Comparison of ENCODE assay signal across 11 mouse cellular contexts in genomic region chr6:42542036-42543031, GRCm38 (mm10). TPM values are rescaled to one million over a fixed set of nuclear protein-coding genes. Genes with fewer than 3 reads are reported as not detected.
DNase-seq lines count a peak whose midpoint lies in the region; ATAC-seq lines count a peak whose summit lies in the region.
"Had no signal": no experiment of that assay in that cellular context is flagged by ENCODE, and none has a peak within 500 bp of the region (broad histone marks: within the 10 kb centered on the region; RNA-seq: fewer than 3 reads in every experiment).

No protein-coding gene starts in this region.

- no peak for ATAC-seq in erythroblast, adult 5-6 weeks (replicated peaks; ENCODE audit: low FRiP score, poor library complexity, severe bottlenecking)

- peak; percentile 19 for DNase-seq in ovary, adult 18-20 months (ENCODE audit: low spot score)
- DNase-seq in ovary, postnatal 10 days (ENCODE audit: low spot score), result no peak
- DNase-seq in fibroblast of lung, adult 2 months (ENCODE audit: low read depth), result peak; percentile 80
- peak; percentile 55 for DNase-seq in heart, postnatal 4 days
- peak; percentile 40 for DNase-seq in ovary, postnatal 36 days (ENCODE audit: low spot score)
- DNase-seq in embryo, embryonic 10 days (ENCODE audit: low spot score), result no peak
- DNase-seq in thymus, postnatal 25 days, result no peak
- DNase-seq: cerebellum, adult 9-10 months; thymus, adult 18-20 months had no signal

RNA-seq across cellular contexts. Expression of gene Olfr455, which starts 5.1 kb away (rescaled TPM):
- total RNA-seq in heart, postnatal 4 days (2021), result not detected
- total RNA-seq in erythroblast, adult 5-6 weeks (2015; ENCODE audit: low replicate concordance), result not detected in 2 replicates
- total RNA-seq in erythroblast, adult 5-6 weeks (2017; ENCODE audit: low replicate concordance), result not detected in 2 replicates
- total RNA-seq: layer of hippocampus, postnatal 25 days had no signal

RNA-seq across cellular contexts. Expression of gene Tcaf3, which starts 55.2 kb away (rescaled TPM):
- not detected for total RNA-seq in heart, postnatal 4 days (2021)
- not detected in 2 replicates for total RNA-seq in erythroblast, adult 5-6 weeks (2015; ENCODE audit: low replicate concordance)
- total RNA-seq in erythroblast, adult 5-6 weeks (2017; ENCODE audit: low replicate concordance), result 0.42 TPM in 1 of 2 replicates, not detected in the other
- total RNA-seq: layer of hippocampus, postnatal 25 days had no signal

RNA-seq across cellular contexts. Expression of gene Olfr456, which starts 55.3 kb away (rescaled TPM):
- not detected for total RNA-seq in heart, postnatal 4 days (2021)
- not detected in 2 replicates for total RNA-seq in erythroblast, adult 5-6 weeks (2015; ENCODE audit: low replicate concordance)
- total RNA-seq in erythroblast, adult 5-6 weeks (2017; ENCODE audit: low replicate concordance), result not detected in 2 replicates
- total RNA-seq: layer of hippocampus, postnatal 25 days had no signal

Comparison
In these comparisons a context has a peak if more than half of its experiments do, and no peak if none do; other contexts are left out.
1. DNase-seq: peak in ovary, adult 18-20 months (single experiment), fibroblast of lung, adult 2 months (single experiment), heart, postnatal 4 days (single experiment) and ovary, postnatal 36 days (single experiment); none in ovary, postnatal 10 days (single experiment), embryo, embryonic 10 days (single experiment) and thymus, postnatal 25 days (single experiment).